Mouse (Mus musculus) cerebral cortex, adult 2 months (tissue): ENCODE data around the gene Sord.

Experiments
- WGBS: fragments of 180-500 bp; shearing (Covaris S2); methylation state at CpG from one replicate; pipeline ENCODE4 v1.1.7; 2018; 5-methylcytosine and 5-hydroxymethylcytosine counted together

Gene Sord

DNA sequence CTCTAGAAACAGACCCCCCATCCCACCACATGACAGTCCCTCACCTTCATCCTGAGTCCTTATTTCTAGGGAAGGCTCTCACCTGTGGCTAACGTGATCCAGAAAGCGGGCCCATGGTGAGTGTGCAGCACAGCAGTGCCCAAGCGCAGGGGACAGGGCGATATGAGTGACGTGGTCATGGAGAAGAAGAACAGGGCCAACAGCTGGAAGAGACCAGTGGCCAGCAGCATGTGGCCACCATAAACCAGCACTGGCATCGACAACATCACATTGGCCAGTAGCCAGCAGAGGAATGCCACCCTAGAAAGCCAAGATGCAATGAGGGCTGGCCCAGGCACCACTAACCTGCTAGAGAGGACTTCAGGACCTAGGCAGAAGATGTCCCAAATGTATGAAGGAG is 70.0 kb downstream of the Sord start:
- WGBS, result 94% methylated on average over 6 of the region's 6 CpGs

DNA sequence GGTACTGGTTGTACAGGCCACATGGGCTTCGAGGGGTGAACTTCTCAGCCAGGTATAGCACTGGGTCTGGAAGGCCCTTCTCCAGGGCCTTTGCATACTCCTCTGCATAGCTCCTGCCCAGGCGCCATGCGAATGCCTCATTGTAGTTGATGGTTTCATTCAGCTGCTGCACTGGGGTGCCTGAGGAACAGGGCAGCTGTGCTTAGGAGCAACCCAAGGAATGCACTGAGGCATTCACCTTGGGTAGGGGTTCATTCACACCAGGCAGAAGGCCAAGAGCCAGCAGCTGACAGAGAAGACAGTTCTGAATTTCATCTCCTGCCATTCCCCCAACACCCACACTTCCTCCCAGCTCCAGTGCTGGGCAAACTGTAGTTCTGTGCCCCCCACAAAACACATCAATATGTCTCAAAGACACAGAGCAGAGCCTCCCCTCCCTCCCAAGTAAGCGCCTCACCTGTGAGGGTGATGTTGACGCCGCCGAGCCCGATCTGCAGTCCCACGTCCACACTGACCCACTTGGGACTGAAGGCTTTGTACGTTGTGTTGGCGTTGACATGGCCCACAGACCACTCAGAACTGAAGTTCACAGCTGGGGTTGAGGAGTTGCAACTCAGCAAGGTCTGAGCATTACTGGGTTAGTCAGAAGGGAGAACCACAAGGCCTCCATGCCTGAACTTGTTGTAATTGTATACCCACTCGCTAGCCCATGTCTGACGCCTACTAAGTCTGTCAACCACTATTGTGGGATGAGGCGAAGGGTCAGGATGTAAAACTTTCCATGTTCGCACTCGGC is 70.7 kb downstream of the Sord start:
- WGBS, result 93% methylated on average over 16 of the region's 16 CpGs

DNA sequence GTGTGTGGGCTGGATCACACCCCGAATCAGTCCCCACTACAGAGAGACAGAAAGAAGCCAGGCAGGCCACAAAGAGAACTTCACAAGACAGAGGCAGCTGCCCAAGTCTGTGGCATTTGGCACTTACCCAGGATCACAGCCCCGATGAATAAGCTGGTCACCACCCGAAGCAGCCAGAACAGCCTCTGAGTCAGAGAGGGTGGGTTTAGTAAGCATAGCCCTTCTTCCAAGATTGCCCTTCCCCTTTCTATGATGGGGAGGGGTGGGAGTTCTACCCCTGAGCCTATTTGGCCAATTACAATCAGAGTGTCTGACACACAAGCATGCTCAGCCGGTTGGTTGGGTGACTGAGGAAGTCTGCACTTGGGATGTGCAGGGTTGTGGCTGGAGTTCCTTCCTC is 71.6 kb downstream of the Sord start:
- 33% methylated on average over 4 of the region's 4 CpGs for WGBS

DNA sequence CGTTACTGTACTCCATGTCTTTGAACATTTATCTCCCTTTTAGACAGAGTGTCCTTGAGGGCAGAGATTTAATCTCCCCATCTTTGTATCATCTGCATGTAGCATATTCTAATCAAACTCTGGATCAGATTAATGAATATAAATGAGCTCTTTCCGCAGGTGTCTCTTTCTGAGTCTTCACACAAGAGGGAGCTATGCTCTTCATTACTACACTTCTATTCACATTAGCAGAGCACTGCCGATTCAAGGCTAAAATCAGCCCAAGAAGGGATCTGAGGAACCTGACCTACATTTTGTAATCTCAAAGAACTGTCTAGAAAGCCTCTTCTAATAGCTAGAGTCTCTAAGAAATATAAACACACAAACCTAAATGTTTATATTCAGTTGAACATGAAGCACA is 75.1 kb downstream of the Sord start:
- 38% methylated on average over 3 of the region's 3 CpGs for WGBS

DNA sequence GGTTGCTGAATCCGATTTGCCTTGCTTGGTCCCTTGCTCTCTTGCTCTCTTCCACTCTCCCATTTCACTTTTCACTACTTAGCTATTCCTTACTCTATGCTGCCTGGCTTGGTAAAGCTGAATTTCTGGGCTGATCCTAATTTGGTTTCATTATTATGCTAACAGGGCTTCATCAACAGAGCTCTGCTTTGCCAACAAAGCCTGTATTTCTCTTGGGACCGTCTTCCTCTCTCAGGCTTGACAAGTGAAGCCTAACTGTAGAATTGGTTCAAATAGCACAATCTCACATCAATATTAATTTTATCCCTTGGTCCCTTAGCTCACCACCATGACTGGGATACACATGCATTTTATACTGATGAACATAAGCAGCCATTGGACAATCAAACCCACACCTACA is 77.0 kb downstream of the Sord start:
- 55% methylated on average over 2 of the region's 2 CpGs for WGBS

DNA sequence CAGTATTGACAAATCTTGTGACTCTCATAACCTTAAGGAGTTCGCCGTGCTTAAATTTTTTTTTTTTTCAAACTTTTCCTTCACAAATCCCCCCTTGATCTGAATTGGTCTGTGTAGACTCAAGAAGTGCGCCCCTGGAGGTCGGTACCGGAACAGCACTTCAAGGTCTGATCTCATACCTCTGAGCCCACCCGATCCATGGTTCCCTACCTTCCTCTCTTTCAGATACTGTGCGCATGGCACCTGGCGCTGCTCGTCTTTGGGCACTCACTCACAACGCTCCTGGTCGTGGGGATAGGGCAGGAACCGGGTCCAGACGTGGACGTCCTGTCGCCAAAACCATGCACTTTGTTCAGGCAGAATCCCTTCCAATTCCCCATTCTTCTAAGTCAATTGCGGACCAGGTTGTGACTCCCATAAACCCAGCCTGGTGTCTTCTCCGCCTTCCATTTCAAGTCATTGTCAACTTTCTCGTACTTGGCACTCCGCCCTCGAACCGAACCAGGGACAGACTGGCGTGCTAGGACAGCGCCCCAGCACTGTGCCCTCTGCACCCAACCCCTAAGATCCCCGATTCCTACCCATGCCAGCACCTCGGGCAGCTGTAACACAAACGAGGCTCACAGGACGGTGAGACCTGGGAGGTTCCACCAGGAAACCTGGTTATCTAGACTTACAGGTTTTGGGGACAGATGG is 78.3 kb downstream of the Sord start:
- 4% methylated on average over 27 of the region's 27 CpGs for WGBS

DNA sequence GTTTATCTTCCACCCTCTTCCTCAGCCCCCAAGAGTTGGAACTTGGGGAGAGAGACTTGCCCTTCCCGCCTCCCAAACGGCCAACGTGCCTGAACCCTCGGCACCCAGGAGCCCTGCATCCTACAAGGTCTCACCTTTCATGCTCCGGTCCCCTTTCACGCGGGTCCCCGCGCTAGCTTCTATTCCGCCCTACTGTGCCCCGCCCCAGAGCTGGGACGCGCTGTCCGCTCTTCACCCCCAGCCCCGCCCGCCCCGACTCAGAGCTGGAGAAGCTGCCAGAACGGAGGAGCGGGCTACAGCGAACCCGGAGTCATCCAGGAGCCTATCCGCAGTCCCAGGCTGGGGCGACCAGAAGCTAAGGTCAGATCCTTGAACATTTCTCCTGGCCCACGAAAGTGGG is 79.0 kb downstream of the Sord start, which contains the start of gene Duoxa1:
TSS of gene Duoxa1 (minus strand) at position 195 of the 400 bp plus-strand sequence.
- WGBS, result 12% methylated on average over 24 of the region's 24 CpGs
